Mouse (Mus musculus) liver, adult 2 months (tissue): Measurements from ENCODE around the gene Uba7.

ENCODE experiments used
- CTCF ChIP-seq: fragments of 200-500 bp; IDR thresholded peaks from 2 replicates; pipeline ENCODE4 v1.5.1; 2011; ENCODE audit warnings: low read depth, low read length, control low read depth
- POLR2A ChIP-seq: fragments of 200-500 bp; IDR thresholded peaks from 2 replicates; pipeline ENCODE4 v1.6.1; 2011; ENCODE audit warnings: low read length, control low read depth; ENCODE audit not compliant: insufficient read depth; ENCODE audit errors: extremely low read depth

- TF ChIP-seq CTCF: no peak
- no peak for TF ChIP-seq POLR2A
Observed at GRCm38 (mm10) chr9:107968531-107968930, 6.8 kb upstream of the Uba7 start.
